Mouse (Mus musculus) embryonic fibroblast, embryonic 13.5 days (primary cell): ENCODE data around the gene Dgki. TPM values are rescaled to one million over a fixed set of nuclear protein-coding genes. Genes with fewer than 3 reads are reported as not detected.

Experiments
- H3K27ac ChIP-seq: 2 replicates; pipeline ENCODE4 v1.5.1; 2012; ENCODE audit warnings: low read length, control low read depth, inconsistent platforms; ENCODE audit not compliant: insufficient read depth
- H3K4me1 ChIP-seq: 2 replicates; pipeline ENCODE4 v1.6.1; 2011; ENCODE audit warnings: low read length; ENCODE audit not compliant: control insufficient read depth, insufficient read depth
- H3K4me3 ChIP-seq: 2 replicates; pipeline ENCODE4 v1.5.1; 2011; ENCODE audit warnings: mild to moderate bottlenecking, control low read depth, low read length; ENCODE audit not compliant: insufficient read depth
- CTCF ChIP-seq: IDR thresholded peaks from 2 replicates; pipeline ENCODE4 v1.5.1; 2011; ENCODE audit warnings: mild to moderate bottlenecking, control low read depth, low read length, moderate library complexity, borderline replicate concordance; ENCODE audit not compliant: insufficient read depth
- POLR2A ChIP-seq: IDR thresholded peaks from 2 replicates; pipeline ENCODE4 v1.6.1; 2011; ENCODE audit warnings: low read depth, mild to moderate bottlenecking, control low read depth, low read length, moderate library complexity
- polyA plus RNA-seq: library from polyadenylated mRNA; stranded (reverse); fragments of >200 nt; gene quantifications from 2 replicates; pipeline ENCODE4 v1.2.4, GENCODE M21; 2011; ENCODE audit warnings: low read depth; ENCODE audit not compliant: missing spikeins, insufficient read length

Gene Dgki
- polyA plus RNA-seq, 1 experiment: 0.33 TPM

- TF ChIP-seq POLR2A (no peak), CTCF (no peak)
- Histone ChIP-seq H3K27ac (no peak overlapping the region), H3K4me3 (no peak overlapping the region), H3K4me1 (no peaks in the 10 kb centered on the region)
Observed at GRCm38 (mm10) chr6:36922006-36922405, 378.0 kb downstream of the Dgki start.

- TF ChIP-seq CTCF: no peak
- no peak for TF ChIP-seq POLR2A
- Histone ChIP-seq H3K4me1 (no peaks in the 10 kb centered on the region), H3K27ac (no peak overlapping the region), H3K4me3 (no peak overlapping the region)
Observed at GRCm38 (mm10) chr6:36911586-36911985, 388.4 kb downstream of the Dgki start.

GRCm38 (mm10) chr6:36907191-36907590, 392.8 kb downstream of the Dgki start:
- TF ChIP-seq POLR2A (no peak), CTCF (no peak)
- H3K4me3 ChIP-seq: no peak overlapping the region
- no peak overlapping the region for H3K27ac ChIP-seq
- H3K4me1 ChIP-seq: peaks cover 6% of the 10 kb centered on the region; the same call in 1 of the 2 replicates

GRCm38 (mm10) chr6:36905965-36906364, 394.0 kb downstream of the Dgki start:
- no peak overlapping the region for H3K27ac ChIP-seq
- H3K4me1 ChIP-seq: peaks cover 6% of the 10 kb centered on the region; the same call in 1 of the 2 replicates
- TF ChIP-seq CTCF (no peak), POLR2A (no peak)
- no peak overlapping the region for H3K4me3 ChIP-seq

GRCm38 (mm10) chr6:36904911-36905310, 395.1 kb downstream of the Dgki start:
- Histone ChIP-seq H3K4me1 (peaks cover 6% of the 10 kb centered on the region; the same call in 1 of the 2 replicates), H3K4me3 (no peak overlapping the region), H3K27ac (no peak overlapping the region; the same call in 1 of the 2 replicates)
- TF ChIP-seq CTCF: no peak

GRCm38 (mm10) chr6:36903821-36904220, 396.2 kb downstream of the Dgki start:
- H3K4me3 ChIP-seq: no peak overlapping the region
- peaks cover 6% of the 10 kb centered on the region; the same call in 1 of the 2 replicates for H3K4me1 ChIP-seq
- no peak for TF ChIP-seq POLR2A
- TF ChIP-seq CTCF: no peak
- H3K27ac ChIP-seq: peak overlapping the region; percentile 22; the same call in 1 of the 2 replicates

- H3K4me1 ChIP-seq: peaks cover 8% of the 10 kb centered on the region
- H3K4me3 ChIP-seq: no peak overlapping the region
- TF ChIP-seq POLR2A (no peak), CTCF (no peak)
- H3K27ac ChIP-seq: peak overlapping the region; percentile 22; the same call in 1 of the 2 replicates
Observed at GRCm38 (mm10) chr6:36903159-36903794, 396.7 kb downstream of the Dgki start.

- H3K4me1 ChIP-seq: peaks cover 16% of the 10 kb centered on the region
- H3K27ac ChIP-seq: no peak overlapping the region
- TF ChIP-seq CTCF: no peak
- no peak overlapping the region for H3K4me3 ChIP-seq
Observed at GRCm38 (mm10) chr6:36899872-36900271, 400.1 kb downstream of the Dgki start.

GRCm38 (mm10) chr6:36898412-36898811, 401.6 kb downstream of the Dgki start:
- Histone ChIP-seq H3K4me3 (no peak overlapping the region), H3K4me1 (peaks cover 14% of the 10 kb centered on the region), H3K27ac (peak overlapping the region; percentile 98)
- no peak for TF ChIP-seq CTCF
- TF ChIP-seq POLR2A: no peak

- Histone ChIP-seq H3K4me1 (peaks cover 10% of the 10 kb centered on the region), H3K4me3 (no peak overlapping the region), H3K27ac (peak overlapping the region; percentile 98)
- TF ChIP-seq CTCF (no peak), POLR2A (no peak)
Observed at GRCm38 (mm10) chr6:36897616-36898149, 402.3 kb downstream of the Dgki start.

- Histone ChIP-seq H3K4me3 (no peak overlapping the region), H3K4me1 (peaks cover 12% of the 10 kb centered on the region), H3K27ac (peak overlapping the region; percentile 97)
- TF ChIP-seq POLR2A (no peak), CTCF (no peak)
Observed at GRCm38 (mm10) chr6:36896656-36897055, 403.3 kb downstream of the Dgki start.
